Mouse (Mus musculus): Measurements from ENCODE around the gene Schip1. TPM values are rescaled to one million over a fixed set of nuclear protein-coding genes. Genes with fewer than 3 reads are reported as not detected.
A peak's percentile ranks its signal among the peaks of the same experiment; 100 is the strongest.

The Schip1 gene
- polyA plus RNA-seq, 1 experiment from 2014 or later, result 164 TPM

GRCm38 (mm10) chr3:68221452-68221851 lies 156.8 kb downstream of the Schip1 start:
- Histone ChIP-seq H3K36me3 (no peaks in the 10 kb centered on the region), H3K9me3 (replicated peaks) (no peaks in the 10 kb centered on the region), H3K4me3 (replicated peaks) (no peak overlapping the region), H3K4me2 (no peak overlapping the region), H3K4me1 (peaks cover 6% of the 10 kb centered on the region; the same call in 1 of the 2 replicates), H3K9ac (replicated peaks) (no peak overlapping the region), H3K27me3 (replicated peaks) (no peaks in the 10 kb centered on the region), H3K27ac (replicated peaks) (no peak overlapping the region)
- 98% methylated on average over 3 of the region's 3 CpGs for WGBS
- no peak for ATAC-seq (ENCODE audit: low FRiP score)

- H3K36me3 ChIP-seq, result no peaks in the 10 kb centered on the region
- no peak overlapping the region for H3K9ac ChIP-seq (replicated peaks)
- H3K27ac ChIP-seq (replicated peaks), result no peak overlapping the region
- 0 out of 2 replicates have a peak, but pooled peaks cover 6% of the 10 kb centered on the region for H3K4me1 ChIP-seq
- no peak overlapping the region for H3K4me3 ChIP-seq (replicated peaks)
- no peaks in the 10 kb centered on the region for H3K9me3 ChIP-seq (replicated peaks)
- 97% methylated on average over 2 of the region's 2 CpGs for WGBS
- no peak for ATAC-seq (ENCODE audit: low FRiP score)
- no peaks in the 10 kb centered on the region for H3K27me3 ChIP-seq (replicated peaks)
- no peak overlapping the region for H3K4me2 ChIP-seq
These were observed 175.3 kb downstream of the Schip1 start for GRCm38 (mm10) chr3:68239887-68240286.

DNA sequence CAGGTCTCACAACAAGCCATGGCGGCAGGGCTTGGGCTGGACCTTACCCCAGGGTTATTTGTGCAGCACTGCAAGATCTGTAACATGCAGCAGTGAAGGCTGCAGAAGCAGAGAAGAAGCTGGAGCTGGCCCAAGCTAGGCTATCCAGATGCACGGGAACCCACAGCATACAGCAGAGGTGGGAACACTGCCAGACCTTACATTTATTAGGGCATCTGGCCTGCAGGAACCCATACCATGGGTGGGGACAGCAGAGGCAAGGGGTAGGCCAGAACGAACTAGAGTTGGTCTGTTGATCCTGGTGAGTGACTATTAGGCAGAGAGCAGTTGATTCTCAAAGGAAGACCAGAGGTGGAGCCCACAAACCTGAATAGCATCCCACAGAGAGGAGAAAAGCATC lies 178.6 kb downstream of the Schip1 start:
- 79% methylated on average over 3 of the region's 3 CpGs for WGBS
- Histone ChIP-seq H3K36me3 (no peaks in the 10 kb centered on the region), H3K4me2 (no peak overlapping the region), H3K27me3 (replicated peaks) (no peaks in the 10 kb centered on the region), H3K4me3 (replicated peaks) (no peak overlapping the region), H3K9ac (replicated peaks) (no peak overlapping the region), H3K27ac (replicated peaks) (no peak overlapping the region), H3K4me1 (0 out of 2 replicates have a peak, but pooled peaks cover 4% of the 10 kb centered on the region), H3K9me3 (replicated peaks) (no peaks in the 10 kb centered on the region)
- ATAC-seq (ENCODE audit: low FRiP score), result no peak

DNA sequence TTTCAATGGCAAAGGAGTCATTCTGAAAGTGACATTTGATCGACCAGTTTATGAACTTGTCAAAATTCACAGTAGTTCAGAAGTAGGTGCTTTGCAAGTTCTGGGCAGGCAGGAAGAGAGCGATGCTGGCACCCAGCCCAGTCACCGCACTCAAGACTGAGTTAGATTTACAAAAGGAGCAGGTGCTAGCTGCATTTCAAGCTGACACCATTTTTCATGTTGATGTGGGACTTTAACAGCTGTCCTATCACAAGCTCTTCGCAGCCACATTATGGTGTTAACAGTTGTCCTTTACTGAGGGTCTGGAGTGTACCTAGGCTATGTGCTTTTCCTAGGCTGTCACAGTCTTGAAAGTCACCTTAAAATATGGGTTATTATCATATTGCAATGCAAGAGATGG lies 181.6 kb downstream of the Schip1 start:
- Histone ChIP-seq H3K27ac (replicated peaks) (0 out of 2 replicates have a peak overlapping the region, but pooled peaks have one; percentile 33), H3K27me3 (replicated peaks) (no peaks in the 10 kb centered on the region), H3K9me3 (replicated peaks) (no peaks in the 10 kb centered on the region), H3K4me3 (replicated peaks) (no peak overlapping the region), H3K4me1 (0 out of 2 replicates have a peak, but pooled peaks cover 4% of the 10 kb centered on the region), H3K36me3 (no peaks in the 10 kb centered on the region), H3K4me2 (no peak overlapping the region), H3K9ac (replicated peaks) (no peak overlapping the region)
- ATAC-seq (ENCODE audit: low FRiP score), result no peak
- WGBS, result 53% methylated on average over 4 of the region's 4 CpGs

DNA sequence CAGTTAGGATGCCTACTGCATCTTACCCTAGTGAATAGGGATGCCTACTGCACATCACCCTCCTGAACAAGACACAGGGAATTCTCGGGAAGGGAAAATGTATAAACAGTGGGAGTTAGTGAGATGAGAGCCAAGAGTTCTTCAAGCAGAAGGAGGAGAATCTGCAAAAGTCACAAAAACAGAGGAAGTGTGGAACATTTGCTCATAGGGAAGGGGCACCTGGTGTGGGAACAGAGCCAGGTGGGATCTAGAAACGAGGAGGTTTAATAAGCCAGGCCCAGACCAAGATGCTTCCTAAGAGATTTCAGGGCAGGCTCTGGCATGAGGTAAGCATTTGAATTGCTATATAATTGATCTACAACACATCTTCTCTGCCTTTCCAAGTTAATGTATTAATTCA lies 186.0 kb downstream of the Schip1 start:
- 0 out of 2 replicates have a peak, but pooled peaks cover 4% of the 10 kb centered on the region for H3K4me1 ChIP-seq
- no peak for ATAC-seq (ENCODE audit: low FRiP score)
- no peak overlapping the region for H3K27ac ChIP-seq (replicated peaks)
- H3K27me3 ChIP-seq (replicated peaks), result no peaks in the 10 kb centered on the region
- H3K4me2 ChIP-seq, result no peak overlapping the region
- H3K9me3 ChIP-seq (replicated peaks), result no peaks in the 10 kb centered on the region
- WGBS, result 58% methylated on average over 2 of the region's 2 CpGs
- H3K4me3 ChIP-seq (replicated peaks), result no peak overlapping the region
- no peak overlapping the region for H3K9ac ChIP-seq (replicated peaks)
- H3K36me3 ChIP-seq, result no peaks in the 10 kb centered on the region

- 60% methylated on average over 1 of the region's 1 CpGs for WGBS
These were observed 187.7 kb downstream of the Schip1 start for GRCm38 (mm10) chr3:68252335-68252734.

GRCm38 (mm10) chr3:68262304-68262703 lies 197.7 kb downstream of the Schip1 start:
- H3K9ac ChIP-seq (replicated peaks), result no peak overlapping the region
- no peaks in the 10 kb centered on the region for H3K4me1 ChIP-seq
- H3K4me3 ChIP-seq (replicated peaks), result no peak overlapping the region
- no peak overlapping the region for H3K4me2 ChIP-seq
- WGBS, result 71% methylated on average over 6 of the region's 6 CpGs
- H3K27ac ChIP-seq (replicated peaks), result no peak overlapping the region
- no peaks in the 10 kb centered on the region for H3K27me3 ChIP-seq (replicated peaks)
- no peak for ATAC-seq (ENCODE audit: low FRiP score)
- H3K9me3 ChIP-seq (replicated peaks), result no peaks in the 10 kb centered on the region
- no peaks in the 10 kb centered on the region for H3K36me3 ChIP-seq

More at GRCm38 (mm10) chr3:68252335-68252734, 187.7 kb downstream of the Schip1 start:
- H3K27ac ChIP-seq (replicated peaks), result no peak overlapping the region
- no peaks in the 10 kb centered on the region for H3K27me3 ChIP-seq (replicated peaks)
- no peak overlapping the region for H3K9ac ChIP-seq (replicated peaks)
- no peak overlapping the region for H3K4me3 ChIP-seq (replicated peaks)
- no peak overlapping the region for H3K4me2 ChIP-seq
- no peaks in the 10 kb centered on the region for H3K4me1 ChIP-seq
- no peaks in the 10 kb centered on the region for H3K9me3 ChIP-seq (replicated peaks)
- no peak for ATAC-seq (ENCODE audit: low FRiP score)
- no peaks in the 10 kb centered on the region for H3K36me3 ChIP-seq

DNA sequence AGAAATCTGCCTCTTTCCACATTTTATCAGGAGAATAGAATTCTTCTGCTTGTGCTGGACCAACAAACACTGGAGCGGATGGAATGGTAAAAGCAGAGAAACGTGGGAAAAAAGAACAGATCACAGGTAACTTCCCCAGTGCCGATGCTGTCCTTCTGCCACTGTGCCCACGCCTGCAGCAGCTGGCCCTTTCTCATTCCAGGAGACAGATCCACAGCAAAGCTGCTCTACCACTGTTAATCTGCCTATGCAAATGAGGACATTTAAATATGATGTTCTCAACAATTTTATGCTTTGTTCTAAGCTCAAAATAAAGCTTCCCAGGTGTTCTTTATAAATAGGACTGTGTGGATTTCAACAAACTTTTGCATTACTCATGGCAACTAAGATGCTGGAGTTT lies 203.3 kb downstream of the Schip1 start:
- H3K9ac ChIP-seq (replicated peaks), result no peak overlapping the region
- H3K4me2 ChIP-seq, result no peak overlapping the region
- 83% methylated on average over 4 of the region's 4 CpGs for WGBS
- H3K4me3 ChIP-seq (replicated peaks), result no peak overlapping the region
- no peaks in the 10 kb centered on the region for H3K9me3 ChIP-seq (replicated peaks)
- H3K27ac ChIP-seq (replicated peaks), result no peak overlapping the region
- H3K27me3 ChIP-seq (replicated peaks), result no peaks in the 10 kb centered on the region
- peaks cover 14% of the 10 kb centered on the region; the same call in 1 of the 2 replicates for H3K4me1 ChIP-seq
- H3K36me3 ChIP-seq, result no peaks in the 10 kb centered on the region
- no peak for ATAC-seq (ENCODE audit: low FRiP score)

DNA sequence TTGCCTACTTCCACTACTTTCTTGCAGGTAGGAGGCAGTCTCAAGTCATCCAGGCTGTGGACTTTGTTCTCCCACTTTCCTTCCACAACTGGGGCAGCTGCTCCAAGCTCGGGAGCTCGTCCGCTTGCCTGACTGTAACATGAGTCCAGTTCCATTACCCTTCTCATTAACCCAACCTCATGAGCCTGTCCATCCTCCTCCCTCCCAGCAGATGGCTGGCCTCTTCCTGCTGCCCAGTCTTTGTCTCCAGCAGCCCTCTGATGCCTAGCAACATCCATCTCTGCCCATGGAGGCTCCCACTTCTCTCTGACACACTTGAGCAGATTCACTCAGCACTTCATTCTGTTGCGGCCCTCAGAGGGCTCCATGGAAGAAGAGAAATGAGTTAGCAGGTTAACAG lies 204.6 kb downstream of the Schip1 start:
- no peak overlapping the region for H3K4me2 ChIP-seq
- no peaks in the 10 kb centered on the region for H3K9me3 ChIP-seq (replicated peaks)
- H3K4me1 ChIP-seq, result peaks cover 14% of the 10 kb centered on the region; the same call in 1 of the 2 replicates
- no peak overlapping the region for H3K4me3 ChIP-seq (replicated peaks)
- no peak overlapping the region for H3K27ac ChIP-seq (replicated peaks)
- H3K36me3 ChIP-seq, result no peaks in the 10 kb centered on the region
- WGBS, result 76% methylated on average over 4 of the region's 4 CpGs
- no peaks in the 10 kb centered on the region for H3K27me3 ChIP-seq (replicated peaks)
- H3K9ac ChIP-seq (replicated peaks), result no peak overlapping the region
- ATAC-seq (ENCODE audit: low FRiP score), result no peak

- no peak overlapping the region for H3K27ac ChIP-seq (replicated peaks)
These were observed 205.6 kb downstream of the Schip1 start for GRCm38 (mm10) chr3:68270246-68270645.

DNA sequence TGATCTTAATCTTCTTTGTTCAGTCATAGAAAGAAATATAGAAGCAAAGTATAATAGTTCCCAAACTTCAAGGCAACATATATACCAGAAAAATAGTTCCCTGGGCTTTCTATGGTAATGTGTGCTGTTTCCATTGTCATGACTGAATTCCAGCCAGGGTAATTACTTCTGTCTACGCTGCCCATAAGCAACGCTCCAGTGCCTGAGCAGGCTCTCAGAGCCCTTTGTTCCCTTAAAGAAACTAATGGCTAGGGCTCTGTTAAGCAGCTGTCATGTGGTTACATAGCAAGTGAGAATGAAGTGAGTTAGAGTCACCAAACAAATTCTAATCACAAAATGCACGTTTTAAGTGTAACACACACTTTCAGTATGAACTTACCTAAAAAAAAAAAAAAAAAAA lies 206.9 kb downstream of the Schip1 start:
- WGBS, result 15% methylated on average over 3 of the region's 3 CpGs
- peaks cover 14% of the 10 kb centered on the region; the same call in 1 of the 2 replicates for H3K4me1 ChIP-seq
- H3K27ac ChIP-seq (replicated peaks), result no peak overlapping the region
- ATAC-seq (ENCODE audit: low FRiP score), result no peak
- H3K27me3 ChIP-seq (replicated peaks), result no peaks in the 10 kb centered on the region
- no peak overlapping the region for H3K9ac ChIP-seq (replicated peaks)
- no peak overlapping the region for H3K4me3 ChIP-seq (replicated peaks)
- H3K9me3 ChIP-seq (replicated peaks), result no peaks in the 10 kb centered on the region
- H3K36me3 ChIP-seq, result no peaks in the 10 kb centered on the region
- H3K4me2 ChIP-seq, result no peak overlapping the region

More at GRCm38 (mm10) chr3:68270246-68270645, 205.6 kb downstream of the Schip1 start:
- Histone ChIP-seq H3K9ac (replicated peaks) (no peak overlapping the region), H3K4me1 (peaks cover 14% of the 10 kb centered on the region; the same call in 1 of the 2 replicates), H3K36me3 (no peaks in the 10 kb centered on the region), H3K4me2 (no peak overlapping the region), H3K4me3 (replicated peaks) (no peak overlapping the region), H3K9me3 (replicated peaks) (no peaks in the 10 kb centered on the region), H3K27me3 (replicated peaks) (no peaks in the 10 kb centered on the region)
- ATAC-seq (ENCODE audit: low FRiP score), result peak; percentile 75; the same call in 1 of the 2 replicates
- WGBS, result 57% methylated on average over 6 of the region's 6 CpGs

- Histone ChIP-seq H3K9me3 (replicated peaks) (no peaks in the 10 kb centered on the region), H3K36me3 (no peaks in the 10 kb centered on the region), H3K27me3 (replicated peaks) (no peaks in the 10 kb centered on the region), H3K4me2 (no peak overlapping the region), H3K27ac (replicated peaks) (0 out of 2 replicates have a peak overlapping the region, but pooled peaks have one; percentile 49), H3K9ac (replicated peaks) (no peak overlapping the region), H3K4me1 (peaks cover 14% of the 10 kb centered on the region; the same call in 1 of the 2 replicates), H3K4me3 (replicated peaks) (no peak overlapping the region)
- WGBS, result 29% methylated on average over 3 of the region's 3 CpGs
- ATAC-seq (ENCODE audit: low FRiP score), result no peak
These were observed 207.3 kb downstream of the Schip1 start for GRCm38 (mm10) chr3:68271881-68272280.

Measured in neural tube, embryonic 15.5 days (tissue).